Mouse (Mus musculus): ENCODE measurements around the gene Upk3bl.

DNA sequence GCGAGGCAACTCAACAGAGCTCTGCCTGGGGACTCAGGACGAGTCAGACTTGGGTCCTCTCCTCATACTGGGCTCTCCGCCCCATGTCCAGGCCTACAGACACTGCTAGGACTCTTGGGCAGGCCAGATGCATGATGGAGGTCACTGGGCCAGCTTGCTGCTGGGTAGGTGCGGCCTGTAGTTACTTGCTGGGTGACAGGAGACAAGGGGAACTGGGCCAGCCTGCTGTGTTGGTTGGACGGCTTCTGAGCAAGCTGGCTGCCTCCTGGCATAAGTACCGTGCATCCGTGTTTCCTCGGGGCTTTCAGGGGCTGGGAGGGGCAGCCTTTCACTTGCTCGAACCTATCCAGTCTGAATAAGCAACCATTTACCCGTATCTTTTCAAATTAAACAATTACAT is 38.7 kb upstream of the Upk3bl start:
- no peak for TF ChIP-seq POLR2A (IDR thresholded peaks at IDR 0.05; ENCODE audit: low read depth, low read length)
- no peak for TF ChIP-seq CTCF (conservative IDR thresholded peaks at IDR 0.05 in 1 of 2, IDR thresholded peaks at IDR 0.05 in 1 of 2; ENCODE audit: low read depth in 2 of 2, low read length in 2 of 2)
- TF ChIP-seq ZC3H11A (IDR thresholded peaks at IDR 0.05; ENCODE audit: low read depth, low read length) = no peak
- TF ChIP-seq MXI1 (IDR thresholded peaks at IDR 0.05; ENCODE audit: low read depth, low read length) = no peak
- no peak for TF ChIP-seq TBP (conservative IDR thresholded peaks at IDR 0.05; ENCODE audit: low read depth, low read length)
- no peak for TF ChIP-seq ZMIZ1 (IDR thresholded peaks at IDR 0.05; ENCODE audit: low read depth, low read length)
- TF ChIP-seq ZNF384 (IDR thresholded peaks at IDR 0.05; ENCODE audit: low read depth, low read length) = no peak
- TF ChIP-seq MAFK (IDR thresholded peaks at IDR 0.05; ENCODE audit: insufficient replicate concordance, low read length) = no peak
- TF ChIP-seq JUND (conservative IDR thresholded peaks at IDR 0.05; ENCODE audit: low read depth, low read length) = no peak
- TF ChIP-seq CHD2 (IDR thresholded peaks at IDR 0.05; ENCODE audit: low read length) = no peak
- TF ChIP-seq TCF12 (IDR thresholded peaks at IDR 0.05; ENCODE audit: low read depth, low read length) = no peak

Measured in CH12.LX (cell line).